Mouse (Mus musculus): ENCODE results near the gene Inppl1.

The Inppl1 gene

GRCm38 (mm10) chr7:101844186-101844585 is 6.2 kb upstream of the Inppl1 start:
- DNase-seq (ENCODE audit: low spot score) = no peak

- DNase-seq (ENCODE audit: low spot score) = no peak
These were observed 849 bp downstream of the Inppl1 start for GRCm38 (mm10) chr7:101837154-101837605.

- peak; percentile 65 for DNase-seq (ENCODE audit: low spot score)
These were observed 1.5 kb downstream of the Inppl1 start for GRCm38 (mm10) chr7:101836271-101837153.

- no peak for DNase-seq (ENCODE audit: low spot score)
These were observed 2.4 kb downstream of the Inppl1 start for GRCm38 (mm10) chr7:101835457-101836109.

GRCm38 (mm10) chr7:101834903-101835302 is 3.1 kb downstream of the Inppl1 start:
- DNase-seq (ENCODE audit: low spot score) = no peak

GRCm38 (mm10) chr7:101833916-101834584 is 4.0 kb downstream of the Inppl1 start:
- no peak for DNase-seq (ENCODE audit: low spot score)

GRCm38 (mm10) chr7:101833352-101833751 is 4.7 kb downstream of the Inppl1 start:
- no peak for DNase-seq (ENCODE audit: low spot score)

GRCm38 (mm10) chr7:101832372-101832771 is 5.7 kb downstream of the Inppl1 start:
- no peak for DNase-seq (ENCODE audit: low spot score)

GRCm38 (mm10) chr7:101831437-101831836 is 6.6 kb downstream of the Inppl1 start:
- no peak for DNase-seq (ENCODE audit: low spot score)

GRCm38 (mm10) chr7:101830373-101830772 is 7.7 kb downstream of the Inppl1 start:
- no peak for DNase-seq (ENCODE audit: low spot score)

- no peak for DNase-seq (ENCODE audit: low spot score)
These were observed 14.0 kb downstream of the Inppl1 start for GRCm38 (mm10) chr7:101823758-101824630.

GRCm38 (mm10) chr7:101822836-101823757 is 14.9 kb downstream of the Inppl1 start:
- peak; percentile 64 for DNase-seq (ENCODE audit: low spot score)

- DNase-seq (ENCODE audit: low spot score) = peak; percentile 61
These were observed 16.2 kb downstream of the Inppl1 start for GRCm38 (mm10) chr7:101821571-101822501.

GRCm38 (mm10) chr7:101820295-101821030 is 17.6 kb downstream of the Inppl1 start:
- no peak for DNase-seq (ENCODE audit: low spot score)

GRCm38 (mm10) chr7:101817861-101818401 is 20.1 kb downstream of the Inppl1 start, which contains the start of gene Phox2a:
TSS of gene Phox2a (plus strand) at chr7:101818313.
- no peak for DNase-seq (ENCODE audit: low spot score)

- DNase-seq (ENCODE audit: low spot score) = no peak
These were observed 61.0 kb downstream of the Inppl1 start for GRCm38 (mm10) chr7:101777053-101777452.

- DNase-seq (ENCODE audit: low spot score) = no peak
These were observed 65.3 kb downstream of the Inppl1 start for GRCm38 (mm10) chr7:101772687-101773086.
